Mouse (Mus musculus) embryo, embryonic 9.5 days (tissue): ENCODE measurements around the gene Rabggta.
A peak's percentile ranks its signal among the peaks of the same experiment; 100 is the strongest.

Experiments
- DNase-seq: peaks from one replicate; pipeline ENCODE4 v3.0.0-alpha.2; 2017; ENCODE audit errors: extremely low spot score

The Rabggta gene

GRCm38 (mm10) chr14:55733889-55734288 is 11.8 kb upstream of the Rabggta start:
- DNase-seq, result no peak

- DNase-seq, result no peak
Measured at GRCm38 (mm10) chr14:55730531-55731032, 8.5 kb upstream of the Rabggta start.

GRCm38 (mm10) chr14:55730116-55730515 is 8.1 kb upstream of the Rabggta start:
- DNase-seq, result no peak

- no peak for DNase-seq
Measured at GRCm38 (mm10) chr14:55727889-55728685, 6.0 kb upstream of the Rabggta start.

- no peak for DNase-seq
Measured at GRCm38 (mm10) chr14:55726261-55726660, 4.2 kb upstream of the Rabggta start.

GRCm38 (mm10) chr14:55724411-55724871 is 2.4 kb upstream of the Rabggta start:
- DNase-seq, result no peak

GRCm38 (mm10) chr14:55723433-55723832 is 1.4 kb upstream of the Rabggta start:
- no peak for DNase-seq

GRCm38 (mm10) chr14:55722438-55722945 is 429 bp upstream of the Rabggta start:
- DNase-seq, result no peak

GRCm38 (mm10) chr14:55721076-55721475 is 987 bp downstream of the Rabggta start:
- no peak for DNase-seq

- no peak for DNase-seq
Measured at GRCm38 (mm10) chr14:55720666-55721065, 1.4 kb downstream of the Rabggta start.

GRCm38 (mm10) chr14:55719737-55720136 is 2.3 kb downstream of the Rabggta start:
- no peak for DNase-seq

- no peak for DNase-seq
Measured at GRCm38 (mm10) chr14:55716884-55717283, 5.2 kb downstream of the Rabggta start.

- no peak for DNase-seq
Measured at GRCm38 (mm10) chr14:55716271-55716670, 5.8 kb downstream of the Rabggta start.

- no peak for DNase-seq
Measured at GRCm38 (mm10) chr14:55714893-55715292, 7.2 kb downstream of the Rabggta start.

- DNase-seq, result no peak
Measured at GRCm38 (mm10) chr14:55713729-55714122, 8.3 kb downstream of the Rabggta start, which contains the start of gene Tgm1. Gene Tgm1, minus strand, starts transcription at chr14:55713926.

GRCm38 (mm10) chr14:55713007-55713728 is 8.9 kb downstream of the Rabggta start:
- DNase-seq, result peak; percentile 22

- DNase-seq, result no peak
Measured at GRCm38 (mm10) chr14:55711786-55712185, 10.3 kb downstream of the Rabggta start.

- DNase-seq, result no peak
Measured at GRCm38 (mm10) chr14:55709509-55709908, 12.6 kb downstream of the Rabggta start.

GRCm38 (mm10) chr14:55707397-55707796 is 14.7 kb downstream of the Rabggta start:
- no peak for DNase-seq

GRCm38 (mm10) chr14:55706051-55706600 is 15.9 kb downstream of the Rabggta start:
- DNase-seq, result no peak

GRCm38 (mm10) chr14:55702761-55703160 is 19.3 kb downstream of the Rabggta start:
- DNase-seq, result no peak

- DNase-seq, result no peak
Measured at GRCm38 (mm10) chr14:55701131-55701530, 20.9 kb downstream of the Rabggta start.
